Mouse (Mus musculus) MEL-GATA-1-ER (cell line): ENCODE data around the gene Wbp2nl.
"Not testable (repeated sequence)": the region's sequence is repeated elsewhere in the genome, so short reads cannot be mapped to it uniquely, and the experiment has no call there.

Source experiments
- DNase-seq: peaks from one replicate; pipeline ENCODE4 v3.0.0-alpha.2; 2012; ENCODE audit warnings: low read depth; ENCODE audit errors: extremely low read depth

Gene Wbp2nl

DNA sequence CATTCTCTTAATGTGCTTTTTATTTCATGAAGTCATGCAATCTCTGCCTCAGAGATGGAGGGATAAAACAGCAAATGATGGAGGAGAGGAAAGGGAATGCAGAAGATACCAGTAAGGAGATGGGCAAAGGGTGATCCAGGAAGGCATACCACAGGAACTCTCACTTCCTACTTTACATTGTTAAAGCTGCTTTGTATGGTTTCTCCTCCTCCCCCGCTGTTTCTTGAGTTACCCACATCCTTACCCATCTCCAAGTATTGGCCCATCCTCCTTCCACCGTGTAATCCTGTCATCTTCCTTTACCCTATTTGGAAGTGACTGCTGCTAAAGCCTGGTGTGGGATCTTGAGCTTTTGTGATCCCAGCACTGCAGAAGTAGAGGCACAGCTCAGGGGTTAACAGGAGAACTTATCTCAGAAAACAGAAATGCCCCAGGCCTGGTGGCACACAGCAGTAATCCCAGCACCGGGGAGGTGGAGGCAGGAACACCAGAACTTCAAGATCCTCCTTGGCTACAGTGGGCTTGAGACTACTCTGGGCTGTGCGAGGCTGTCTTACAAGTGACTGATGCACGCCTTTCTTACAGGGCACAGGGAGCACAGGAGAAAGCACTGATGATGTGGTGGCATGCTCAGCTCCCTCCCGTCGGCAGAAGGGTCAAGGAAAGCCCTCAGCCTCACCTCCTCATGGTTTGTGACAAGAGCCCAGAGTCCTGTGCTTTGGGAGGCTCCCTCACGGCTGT, 49.7 kb downstream of the Wbp2nl start:
- no peak for DNase-seq

DNA sequence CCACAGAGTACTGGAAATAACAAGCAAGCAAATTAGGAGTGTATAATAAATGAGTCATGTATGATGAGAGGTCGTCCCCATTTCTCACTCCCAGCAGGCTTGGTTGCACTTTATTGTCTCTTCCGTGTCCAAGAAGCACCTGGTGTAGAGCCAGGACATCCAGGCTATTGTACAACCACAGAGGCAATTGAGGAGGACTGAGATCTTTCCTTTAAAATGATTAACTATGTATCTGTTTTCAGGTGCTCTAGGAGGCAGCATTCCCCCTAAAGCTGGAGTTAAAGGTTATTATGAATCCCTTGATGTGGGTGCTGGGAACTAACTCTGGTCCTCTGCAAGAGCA, 50.2 kb downstream of the Wbp2nl start:
- no peak for DNase-seq

DNA sequence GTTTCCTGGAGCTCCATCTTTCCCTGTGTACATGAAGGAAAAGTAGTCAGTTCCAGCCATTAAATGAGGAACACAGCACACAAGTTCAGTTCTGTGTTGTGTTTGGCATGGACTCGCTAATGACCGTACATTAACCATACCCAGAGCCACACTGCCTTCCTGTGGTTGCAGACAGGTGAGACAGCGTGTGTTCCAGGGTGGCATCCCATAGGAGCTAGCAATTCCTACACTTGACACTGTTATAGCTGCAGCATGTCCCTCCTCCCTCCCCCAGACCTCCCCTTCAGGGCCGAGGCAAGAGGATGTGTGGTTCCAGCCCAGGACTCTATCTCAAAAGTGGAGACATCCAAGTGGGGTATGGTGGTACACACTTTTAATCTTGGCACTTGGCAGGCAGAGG, 51.6 kb downstream of the Wbp2nl start:
- no peak for DNase-seq

DNA sequence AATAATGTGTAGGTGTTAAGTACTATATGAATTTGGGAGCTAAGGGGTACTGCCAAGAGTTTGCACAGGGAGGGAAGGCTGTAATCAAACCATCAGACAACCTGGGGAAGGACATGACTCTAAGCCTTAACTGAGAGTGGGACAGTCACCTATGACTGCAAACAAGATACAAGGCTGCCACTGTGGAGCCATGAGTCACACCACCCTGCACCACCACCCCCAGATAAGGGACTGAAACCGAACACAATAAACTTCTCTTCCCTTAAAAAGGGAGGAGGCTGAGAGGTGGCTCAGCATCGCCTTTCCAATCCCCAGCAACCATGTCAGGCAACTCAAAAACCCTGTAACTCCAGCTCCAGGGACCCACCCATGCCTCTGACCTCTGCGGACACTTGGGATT, 52.7 kb downstream of the Wbp2nl start:
- DNase-seq = peak; percentile 60

DNA sequence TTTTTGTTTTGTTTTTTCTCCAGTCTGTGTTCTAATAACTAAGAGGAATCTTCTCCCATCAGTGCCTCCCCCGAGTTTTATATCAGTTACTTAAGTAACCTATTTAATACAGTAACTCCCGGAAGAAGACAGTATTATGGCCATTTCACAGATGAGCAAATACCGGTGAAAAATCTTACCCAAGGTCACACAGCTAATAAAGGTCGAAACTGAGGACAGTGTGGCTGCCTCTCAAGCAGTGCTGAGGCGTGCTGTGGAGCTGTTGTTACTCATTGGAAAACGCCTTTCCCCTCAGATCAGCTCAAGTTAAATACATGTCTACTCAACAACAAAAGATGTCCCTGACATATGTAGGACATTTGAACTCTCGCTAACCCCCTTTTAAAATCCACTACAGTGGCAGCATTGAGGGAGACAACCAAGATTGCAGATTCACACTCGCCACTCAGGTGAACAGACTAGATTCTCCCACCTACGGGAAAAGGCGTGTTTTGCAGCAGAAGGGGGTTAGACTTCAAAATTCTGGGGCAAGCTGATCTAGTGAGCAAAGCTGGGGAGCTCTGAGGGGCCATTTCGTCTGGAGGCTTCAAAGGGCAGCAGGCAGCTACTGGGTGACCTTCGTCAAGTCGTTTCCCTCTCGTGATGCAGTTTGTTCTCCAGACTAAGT, 54.5 kb downstream of the Wbp2nl start:
- no peak for DNase-seq

DNA sequence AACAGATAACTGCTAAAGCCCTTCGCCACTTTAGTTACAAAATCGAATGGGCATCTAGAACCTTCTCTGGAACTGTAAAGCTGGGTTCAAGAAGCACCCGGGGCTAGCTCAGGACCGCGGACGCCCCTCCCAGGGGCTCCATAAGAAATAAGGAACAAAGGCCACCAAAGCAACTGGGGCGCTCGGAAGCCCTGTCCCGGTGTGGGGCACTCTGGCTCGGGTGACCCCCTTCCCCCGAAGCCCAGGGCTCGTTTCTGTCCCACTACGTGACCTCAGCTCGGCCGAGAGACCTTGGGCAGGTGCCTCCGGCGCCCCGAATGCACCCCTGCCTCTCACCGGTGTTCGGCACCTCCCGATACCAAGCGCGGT, 55.0 kb downstream of the Wbp2nl start:
- no peak for DNase-seq

DNA sequence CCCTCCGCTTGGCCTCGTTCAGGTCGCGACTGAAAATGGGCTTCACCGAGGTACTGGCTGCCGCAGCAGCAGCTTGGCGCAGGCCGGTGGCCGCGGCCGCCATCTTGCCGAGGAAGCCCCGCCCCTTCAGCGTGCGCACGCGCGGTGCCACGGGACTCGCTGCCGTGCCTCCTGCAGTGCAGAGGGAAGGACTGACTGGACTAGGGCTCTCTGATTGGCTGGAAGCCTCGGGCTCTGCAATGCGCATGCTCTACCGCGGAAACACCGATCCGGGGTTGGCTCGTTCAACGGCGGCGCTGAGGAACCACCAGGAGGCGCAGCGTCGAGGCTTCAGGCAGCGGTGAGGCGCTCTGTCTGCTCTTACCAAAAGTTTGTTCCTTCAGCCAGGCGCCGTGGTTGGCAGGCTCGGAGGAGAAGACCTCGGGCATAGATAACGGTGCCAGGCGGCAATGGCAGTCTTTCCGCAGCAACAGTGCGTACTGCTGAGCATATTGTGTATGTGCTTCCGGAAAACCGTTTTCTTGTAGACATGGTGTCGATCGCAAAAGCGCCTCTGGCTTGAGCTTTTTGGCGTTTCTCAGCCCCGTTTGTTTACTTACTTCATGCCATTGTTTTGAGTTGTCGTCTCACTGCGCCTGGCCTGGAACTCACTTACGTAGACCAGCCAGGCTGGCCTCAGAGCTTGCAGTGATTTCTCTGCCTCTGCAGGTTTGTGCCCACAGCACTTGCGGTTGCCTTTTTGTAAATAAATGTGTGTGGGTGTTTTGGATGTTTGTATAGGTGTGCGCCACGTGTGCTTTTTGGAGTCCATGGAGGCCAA, 55.6 kb downstream of the Wbp2nl start, which contains the start of gene Ndufa6:
Ndufa6 (minus strand) TSS at position 197 of the 820 bp plus-strand sequence.
- DNase-seq = peak; percentile 92

DNA sequence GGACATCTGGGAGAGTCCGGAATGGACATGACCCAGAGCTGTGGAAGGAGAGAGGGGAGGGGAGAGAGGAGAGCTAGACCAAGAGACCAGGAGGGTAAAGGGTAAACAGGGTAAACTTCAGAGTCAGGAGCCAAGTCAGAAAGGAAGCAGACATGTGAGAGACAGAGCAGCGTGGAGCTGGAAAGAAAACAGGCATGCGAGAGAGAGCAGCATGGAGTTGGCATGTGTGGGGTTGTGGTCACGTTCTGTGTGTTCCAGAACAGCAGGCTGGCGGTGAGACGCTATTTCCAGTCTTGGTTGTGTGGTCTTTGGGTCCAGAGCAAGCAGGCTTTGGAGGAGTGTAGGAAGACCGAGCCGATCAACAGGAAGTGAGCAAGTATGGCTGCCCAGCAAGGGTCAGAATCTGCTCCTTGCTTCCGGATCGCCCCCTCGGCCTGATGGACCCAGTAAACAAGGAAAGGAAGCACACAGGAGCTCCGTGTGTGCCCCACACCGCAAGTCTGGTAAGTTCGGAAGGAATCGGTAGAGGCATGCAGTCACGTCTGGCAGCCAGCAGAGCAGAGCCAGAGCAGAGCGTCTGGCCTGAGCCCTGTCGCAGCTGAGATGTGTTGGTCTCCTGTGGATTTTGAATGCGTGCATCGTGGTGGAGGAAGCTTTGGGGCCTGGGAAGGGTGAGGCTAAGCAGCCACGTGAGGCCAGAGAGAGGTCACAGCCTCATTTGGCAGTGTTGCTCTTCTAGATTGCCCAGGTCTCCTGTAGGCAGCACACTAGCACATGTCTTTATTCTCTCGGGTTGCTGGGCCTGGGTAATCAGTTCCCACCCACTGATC, 59.9 kb downstream of the Wbp2nl start:
- no peak for DNase-seq

DNA sequence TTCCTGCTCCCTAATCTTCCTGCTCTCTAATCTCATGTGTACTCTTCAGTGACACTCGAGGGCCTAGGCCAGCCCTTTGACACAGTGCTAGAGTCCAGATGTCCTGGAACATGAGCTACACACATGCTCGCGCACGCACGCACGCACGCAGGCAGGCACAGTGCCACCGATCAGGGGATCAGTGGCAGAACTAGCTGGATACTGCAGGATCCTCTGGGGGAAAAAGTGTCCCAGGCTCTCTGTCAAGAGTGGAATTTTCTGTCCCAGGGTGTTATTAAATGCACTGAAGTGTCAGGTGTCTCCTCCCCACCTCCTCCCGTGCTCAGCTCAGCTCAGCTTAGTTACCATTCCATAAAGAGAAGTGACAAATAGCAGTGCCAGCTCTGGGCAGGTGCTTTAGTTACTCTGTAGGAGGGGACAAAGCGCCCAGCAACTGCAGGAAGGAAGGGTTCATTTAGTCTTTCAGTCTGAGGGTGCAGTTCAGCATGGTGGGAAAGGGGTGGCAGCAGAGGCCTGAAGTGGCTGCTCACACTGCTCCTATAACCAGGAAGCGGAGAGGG, 62.8 kb downstream of the Wbp2nl start:
- no peak for DNase-seq

DNA sequence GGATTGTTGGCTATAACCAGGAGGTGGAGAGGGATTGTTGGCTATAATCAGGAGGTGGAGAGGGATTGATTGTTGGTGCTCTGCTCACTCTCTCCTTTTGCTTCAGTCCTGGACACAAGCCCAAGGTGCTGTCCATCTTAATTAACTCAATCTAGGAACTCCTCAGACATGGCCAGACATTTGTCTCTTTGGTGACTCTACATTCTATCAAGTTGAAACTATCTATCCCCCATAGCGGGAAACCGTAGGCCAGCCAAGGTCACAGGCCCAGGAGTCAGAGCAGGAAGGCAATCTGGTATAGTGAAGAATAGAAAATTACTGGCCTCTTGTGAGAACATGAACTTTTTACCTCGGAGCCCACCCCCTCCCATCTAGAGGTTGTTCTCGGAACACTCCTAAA, 63.5 kb downstream of the Wbp2nl start:
- no peak for DNase-seq

DNA sequence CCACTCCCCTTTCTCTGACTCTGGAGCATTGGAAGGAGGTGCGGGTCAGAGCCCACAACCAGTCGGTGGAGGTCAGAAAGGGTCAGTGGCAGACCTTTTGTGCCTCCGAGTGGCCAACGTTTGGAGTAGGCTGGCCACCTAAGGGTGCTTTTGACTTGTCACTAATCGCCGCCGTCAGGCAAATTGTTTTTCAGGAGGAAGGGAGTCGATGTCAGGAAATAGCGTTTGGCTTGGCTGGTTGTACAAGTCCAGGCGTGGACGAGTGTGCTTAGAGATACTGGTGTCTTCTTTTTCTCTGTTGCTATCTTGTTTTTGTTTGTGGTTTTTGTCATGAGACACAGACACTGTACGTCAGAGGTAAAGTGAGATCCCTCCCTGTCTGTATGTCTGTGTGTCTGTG, 65.0 kb downstream of the Wbp2nl start:
- not testable (repeated sequence) for DNase-seq
